ENCODE assay signal across 8 mouse cellular contexts in the genomic region with DNA sequence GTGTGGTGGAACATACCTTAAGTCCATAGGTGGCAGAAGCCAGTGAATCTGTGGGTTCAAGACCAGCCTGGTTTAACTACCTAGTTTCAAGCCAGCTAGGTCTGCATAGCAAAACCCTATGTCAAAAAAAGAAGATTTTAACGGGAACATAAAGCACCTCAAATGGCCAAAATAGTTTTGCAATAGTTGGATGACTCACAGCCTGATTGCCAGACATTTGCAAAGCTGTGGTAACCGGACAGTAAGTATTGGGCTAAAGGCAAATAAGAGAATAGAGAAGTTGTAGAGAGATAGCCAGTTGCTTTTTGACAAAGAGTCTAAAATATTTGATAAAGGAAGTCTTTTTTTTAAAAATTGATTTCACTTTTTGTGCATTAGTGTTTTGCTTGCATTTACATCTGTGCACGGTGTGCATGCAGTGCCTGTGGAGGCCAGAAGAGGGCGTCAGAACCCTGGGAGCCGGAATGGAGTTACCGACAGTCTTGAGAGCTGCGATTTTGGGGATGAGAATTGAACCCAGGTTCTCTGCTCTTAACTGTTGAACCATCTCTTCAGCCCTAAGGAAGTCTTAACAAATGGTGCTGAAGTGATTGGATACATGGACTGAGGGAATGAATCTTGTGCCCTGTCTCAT. TPM values are rescaled to one million over a fixed set of nuclear protein-coding genes. Genes with fewer than 3 reads are reported as not detected.
DNase-seq lines count a peak whose midpoint lies in the region; ATAC-seq and TF ChIP-seq lines count a peak whose summit lies in the region.

A gene (minus strand): TSS at position 75 of the 634 bp plus-strand sequence.

- H3K27me3 ChIP-seq in heart, adult 2 months (ENCODE audit: control insufficient read depth, insufficient read depth, low read length), result no peaks in the 10 kb centered on the region
- no peaks in the 10 kb centered on the region for H3K27me3 ChIP-seq in intestine, postnatal 0 days (replicated peaks; ENCODE audit: control insufficient read depth, insufficient read depth, low read length)
- no peaks in the 10 kb centered on the region for H3K27me3 ChIP-seq in small intestine, adult 2 months (ENCODE audit: control insufficient read depth, insufficient read depth, low read length)

- TF ChIP-seq POLR2A in heart, adult 2 months (IDR thresholded peaks at IDR 0.05; ENCODE audit: insufficient read depth, low read depth, low read length), result no peak
- no peak for TF ChIP-seq POLR2A in lung, adult 2 months (IDR thresholded peaks at IDR 0.05; ENCODE audit: borderline replicate concordance, extremely low read depth, low read depth, low read length)
- TF ChIP-seq POLR2A in small intestine, adult 2 months (IDR thresholded peaks at IDR 0.05; ENCODE audit: low read depth, low read length), result no peak

- 38% methylated on average over 7 of the region's 7 CpGs for WGBS in heart, adult 2 months
- WGBS in intestine, postnatal 0 days, result 35% methylated on average over 7 of the region's 7 CpGs
- 35% methylated on average over 7 of the region's 7 CpGs for WGBS in lung, adult 2 months
- WGBS in small intestine, adult 2 months, result 55% methylated on average over 7 of the region's 7 CpGs

- H3K27ac ChIP-seq in left cerebral cortex, adult 2 months, result no peak within 1 kb of the TSS
- no peak within 1 kb of the TSS for H3K27ac ChIP-seq in heart, adult 2 months
- no peak within 1 kb of the TSS for H3K27ac ChIP-seq in intestine, postnatal 0 days (ENCODE audit: low read depth, low read length)
- H3K27ac ChIP-seq in small intestine, adult 2 months (ENCODE audit: insufficient read depth, low read depth, low read length), result no peak within 1 kb of the TSS

- peaks cover 5% of the 10 kb centered on the region for H3K4me1 ChIP-seq in heart, adult 2 months (ENCODE audit: control insufficient read depth, insufficient read depth, low read length)
- H3K4me1 ChIP-seq in intestine, postnatal 0 days (replicated peaks; ENCODE audit: control insufficient read depth, insufficient read depth, low read length), result no peaks in the 10 kb centered on the region
- peaks cover 7% of the 10 kb centered on the region; the same call in 1 of the 2 replicates for H3K4me1 ChIP-seq in lung, adult 2 months (ENCODE audit: control insufficient read depth, insufficient read depth, low read length)
- H3K4me1 ChIP-seq in small intestine, adult 2 months (ENCODE audit: control insufficient read depth, insufficient read depth, insufficient read length, low read length), result no peaks in the 10 kb centered on the region; the same call in 1 of the 2 replicates

- no peak within 1 kb of the TSS for H3K4me3 ChIP-seq in left cerebral cortex, adult 2 months
- no peak within 1 kb of the TSS for H3K4me3 ChIP-seq in heart, adult 2 months
- H3K4me3 ChIP-seq in intestine, postnatal 0 days (ENCODE audit: low read depth, low read length), result no peak within 1 kb of the TSS
- H3K4me3 ChIP-seq in lung, adult 2 months (replicated peaks; ENCODE audit: extremely low read depth, low read depth, low read length), result no peak within 1 kb of the TSS
- no peak within 1 kb of the TSS for H3K4me3 ChIP-seq in small intestine, adult 2 months (ENCODE audit: low read depth, low read length)

- no peak for TF ChIP-seq EP300 in heart, adult 2 months (IDR thresholded peaks at IDR 0.05; ENCODE audit: insufficient read depth, low read depth, low read length)

- no peak for ATAC-seq in intestine, postnatal 0 days

- TF ChIP-seq CTCF in left cerebral cortex, adult 2 months (IDR thresholded peaks at IDR 0.05), result peak; percentile 51
- peak; percentile 76 for TF ChIP-seq CTCF in heart, adult 2 months (IDR thresholded peaks at IDR 0.05)
- TF ChIP-seq CTCF in intestine, postnatal 0 days (IDR thresholded peaks at IDR 0.05; ENCODE audit: low read depth), result peak; percentile 71
- peak; percentile 69 for TF ChIP-seq CTCF in lung, adult 2 months (IDR thresholded peaks at IDR 0.05; ENCODE audit: insufficient read depth, low read length)
- peak; percentile 68; the same call in 1 of the 2 replicates for TF ChIP-seq CTCF in small intestine, adult 2 months (IDR thresholded peaks at IDR 0.05; ENCODE audit: extremely low read depth, insufficient read length, insufficient replicate concordance, low read depth, low read length)

- H3K9ac ChIP-seq in heart, adult 2 months (ENCODE audit: low read depth, low read length), result no peak within 1 kb of the TSS
- H3K9ac ChIP-seq in intestine, postnatal 0 days (ENCODE audit: low read depth, low read length), result no peak within 1 kb of the TSS

- H3K36me3 ChIP-seq in heart, adult 2 months (ENCODE audit: control insufficient read depth, insufficient read depth, low read length), result no peaks in the 10 kb centered on the region
- H3K36me3 ChIP-seq in intestine, postnatal 0 days (ENCODE audit: control insufficient read depth, insufficient read depth), result no peaks in the 10 kb centered on the region
- no peaks in the 10 kb centered on the region for H3K36me3 ChIP-seq in small intestine, adult 2 months (ENCODE audit: control insufficient read depth, insufficient read depth, low read length)

- no peaks in the 10 kb centered on the region for H3K9me3 ChIP-seq in intestine, postnatal 0 days (ENCODE audit: control insufficient read depth)

- no peaks in the 10 kb centered on the region for H3K79me2 ChIP-seq in heart, adult 2 months (replicated peaks; ENCODE audit: control insufficient read depth, insufficient read depth, low read length)

- DNase-seq in left cerebral cortex, adult 2 months (ENCODE audit: extremely low spot score in 1 of 2, low spot score in 2 of 2), result no peak
- DNase-seq in left cerebral cortex, adult 11 months (ENCODE audit: low spot score), result no peak
- DNase-seq in adrenal gland, adult 18-20 months (ENCODE audit: low spot score in 2 of 2), result no peak
- DNase-seq in heart, adult 2 months, result peak; percentile 36 to 48
- DNase-seq in lung, adult 2 months, result no peak
- no peak for DNase-seq in urinary bladder, postnatal 10 days (ENCODE audit: low spot score)

- intact Hi-C loops in left cerebral cortex, adult 2 months (cut with DNase I), result no loop called here
- intact Hi-C loops in heart, adult 2 months (cut with DNase I), result no loop called here

- no peak within 1 kb of the TSS for H3K4me2 ChIP-seq in intestine, postnatal 0 days (replicated peaks; ENCODE audit: low read depth)

RNA-seq across cellular contexts. Expression of the gene that starts here (rescaled TPM):
- total RNA-seq in left cerebral cortex, adult 2 months (2021), result 10 to 100 TPM; 16.8 to 17.5 TPM
- 10 to 100 TPM; 29.0 to 33.0 TPM for total RNA-seq in adrenal gland, adult 18-20 months (2021)
- total RNA-seq in heart, adult 2 months (2021), result 10 to 100 TPM; 11.6 to 13.1 TPM
- 30.5 and 35.8 TPM in 2 replicates for polyA plus RNA-seq in heart, adult 2 months (2012; rRNA removed)
- polyA plus RNA-seq in intestine, postnatal 0 days (2015; fragmentation: Nextera tagmentation; extraction: Ambion mirVana), result 12.3 and 14.8 TPM in 2 replicates
- 70.0 and 74.4 TPM in 2 replicates for polyA plus RNA-seq in lung, adult 2 months (2012; rRNA removed)
- 16.1 and 24.7 TPM in 2 replicates for polyA plus RNA-seq in small intestine, adult 2 months (2012; rRNA removed)

Comparison
In these comparisons a context has a peak if more than half of its experiments do, and no peak if none do; other contexts are left out.
1. DNase-seq: peak in heart, adult 2 months (2 of 2); none in left cerebral cortex, adult 2 months (0 of 2), left cerebral cortex, adult 11 months (single experiment), adrenal gland, adult 18-20 months (0 of 2), lung, adult 2 months (single experiment) and urinary bladder, postnatal 10 days (single experiment).
2. Peak in every context shown above with its lines, with median percentiles within 50 percentile points of each other: CTCF ChIP-seq.